In the genomic region with DNA sequence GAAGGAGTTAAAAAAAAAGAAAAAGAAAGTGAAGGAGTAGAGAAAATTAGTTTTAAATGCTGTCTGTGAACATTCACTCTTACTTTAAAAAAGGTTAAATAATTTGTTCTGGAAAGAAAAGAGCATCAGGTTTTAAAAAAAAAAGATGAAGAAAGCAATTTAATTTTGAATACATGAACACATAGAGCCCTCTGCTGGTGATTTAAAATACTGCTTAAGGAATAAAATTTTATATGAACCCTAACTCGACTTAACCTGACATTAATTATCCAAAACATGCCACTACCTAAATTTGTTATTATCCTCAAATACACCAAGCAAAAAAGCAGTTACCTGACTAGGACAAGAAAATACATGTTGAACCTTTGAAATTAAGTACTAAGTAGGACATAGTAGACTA, we compare ENCODE assay signal across 10 mouse cellular contexts. TPM values are rescaled to one million over a fixed set of nuclear protein-coding genes. Genes with fewer than 3 reads are reported as not detected.
DNase-seq lines count a peak whose midpoint lies in the region; ATAC-seq and TF ChIP-seq lines count a peak whose summit lies in the region.
"Had no signal": no experiment of that assay in that cellular context is flagged by ENCODE, and none has a peak within 500 bp of the region (broad histone marks: within the 10 kb centered on the region; RNA-seq: fewer than 3 reads in every experiment).

No protein-coding gene starts in this region.

- H3K36me3 ChIP-seq in kidney, postnatal 0 days (ENCODE audit: insufficient read depth, low read length) = peaks cover 39% of the 10 kb centered on the region
- peaks cover 69% of the 10 kb centered on the region for H3K36me3 ChIP-seq in embryonic facial prominence, embryonic 14.5 days (ENCODE audit: control insufficient read depth, insufficient read depth, low read length)

- H3K4me3 ChIP-seq in kidney, postnatal 0 days (replicated peaks; ENCODE audit: low read depth, low read length) = no peak overlapping the region
- H3K4me3 ChIP-seq in embryonic facial prominence, embryonic 14.5 days (ENCODE audit: low read depth, low read length) = no peak overlapping the region
- H3K4me3 ChIP-seq: intestine, embryonic 15.5 days; limb, embryonic 12.5 days had no signal

- no peaks in the 10 kb centered on the region for H3K9me3 ChIP-seq in kidney, postnatal 0 days (replicated peaks; ENCODE audit: low read length)
- H3K9me3 ChIP-seq in embryonic facial prominence, embryonic 14.5 days (ENCODE audit: control insufficient read depth, low read length) = no peaks in the 10 kb centered on the region
- H3K9me3 ChIP-seq: intestine, embryonic 15.5 days; limb, embryonic 12.5 days had no signal

- no peak overlapping the region for H3K27ac ChIP-seq in kidney, postnatal 0 days
- no peak overlapping the region for H3K27ac ChIP-seq in embryonic facial prominence, embryonic 14.5 days (replicated peaks; ENCODE audit: low read depth, low read length)
- H3K27ac ChIP-seq: intestine, embryonic 15.5 days; limb, embryonic 12.5 days had no signal

- DNase-seq in kidney, postnatal 0 days (ENCODE audit: low spot score) = peak; percentile 74
- no peak for DNase-seq in kidney, adult 8-10 months
- DNase-seq in A20 (ENCODE audit: low read depth, low spot score) = peak; percentile 39
- peak; percentile 54 for DNase-seq in embryonic facial prominence, embryonic 14.5 days (ENCODE audit: low spot score)
- DNase-seq in adrenal gland, adult 2 months = no peak
- DNase-seq in urinary bladder, postnatal 36 days (ENCODE audit: low spot score in 2 of 2) = no peak
- DNase-seq: gastrocnemius, postnatal 14 days had no signal

- WGBS in kidney, postnatal 0 days = 12% methylated on average over 1 of the region's 1 CpGs
- WGBS in embryonic facial prominence, embryonic 14.5 days = 31% methylated on average over 1 of the region's 1 CpGs

- H3K27me3 ChIP-seq in kidney, postnatal 0 days (ENCODE audit: insufficient read depth, low read length) = no peaks in the 10 kb centered on the region
- no peaks in the 10 kb centered on the region for H3K27me3 ChIP-seq in embryonic facial prominence, embryonic 14.5 days (replicated peaks; ENCODE audit: control insufficient read depth, insufficient read depth, low read length)
- H3K27me3 ChIP-seq: intestine, embryonic 15.5 days; limb, embryonic 12.5 days had no signal

- no peak for ATAC-seq in kidney, postnatal 0 days (replicated peaks; ENCODE audit: low FRiP score, low read depth)
- ATAC-seq in CD4-positive, CD25-positive, alpha-beta regulatory T cell, adult 4 months = peak; percentile 38
- no peak for ATAC-seq in embryonic facial prominence, embryonic 14.5 days (ENCODE audit: low read depth)
- ATAC-seq: intestine, embryonic 15.5 days had no signal

- TF ChIP-seq CTCF in kidney, postnatal 0 days (IDR thresholded peaks at IDR 0.05; ENCODE audit: low read depth) = peak; percentile 77

- no peak overlapping the region for H3K4me2 ChIP-seq in kidney, postnatal 0 days (ENCODE audit: low read length)
- H3K4me2 ChIP-seq in embryonic facial prominence, embryonic 14.5 days (ENCODE audit: low read depth, low read length) = no peak overlapping the region
- H3K4me2 ChIP-seq: intestine, embryonic 15.5 days; limb, embryonic 12.5 days had no signal

- H3K9ac ChIP-seq in kidney, postnatal 0 days (ENCODE audit: low read depth, low read length) = no peak overlapping the region
- no peak overlapping the region for H3K9ac ChIP-seq in embryonic facial prominence, embryonic 14.5 days (ENCODE audit: low read depth, low read length)
- H3K9ac ChIP-seq: intestine, embryonic 15.5 days; limb, embryonic 12.5 days had no signal

- H3K4me1 ChIP-seq in kidney, postnatal 0 days (replicated peaks; ENCODE audit: insufficient read depth, low read length) = no peaks in the 10 kb centered on the region
- no peaks in the 10 kb centered on the region for H3K4me1 ChIP-seq in embryonic facial prominence, embryonic 14.5 days (ENCODE audit: control insufficient read depth, insufficient read depth, low read length)
- H3K4me1 ChIP-seq: intestine, embryonic 15.5 days; limb, embryonic 12.5 days had no signal

RNA-seq across cellular contexts. Expression of gene Slc30a7, which starts 28.2 kb away (rescaled TPM):
- 23.2 and 29.0 TPM in 2 replicates for polyA plus RNA-seq in kidney, postnatal 0 days (2015; fragmentation: Nextera tagmentation; extraction: Ambion mirVana)
- 10 to 100 TPM; 40.5 to 61.6 TPM for polyA plus RNA-seq in CD4-positive, CD25-positive, alpha-beta regulatory T cell, adult 4 months (2017; shearing (Covaris generic))
- polyA plus RNA-seq in embryonic facial prominence, embryonic 14.5 days (2014; fragmentation: Nextera tagmentation; extraction: Ambion mirVana) = 34.3 and 40.7 TPM in 2 replicates
- 10 to 100 TPM; 26.8 to 34.5 TPM for total RNA-seq in adrenal gland, adult 2 months (2021)
- polyA plus RNA-seq in adrenal gland, adult 2 months (2012; rRNA removed) = 5.9 and 7.3 TPM in 2 replicates

RNA-seq across cellular contexts. Expression of gene Extl2, which starts 28.3 kb away (rescaled TPM):
- polyA plus RNA-seq in kidney, postnatal 0 days (2015; fragmentation: Nextera tagmentation; extraction: Ambion mirVana) = 25.0 and 25.6 TPM in 2 replicates
- polyA plus RNA-seq in CD4-positive, CD25-positive, alpha-beta regulatory T cell, adult 4 months (2017; shearing (Covaris generic)) = 10 to 100 TPM in 1 of 2 experiments, 1 to 10 TPM in 1; 7.0 to 10.6 TPM
- 23.8 and 27.1 TPM in 2 replicates for polyA plus RNA-seq in embryonic facial prominence, embryonic 14.5 days (2014; fragmentation: Nextera tagmentation; extraction: Ambion mirVana)
- 10 to 100 TPM; 16.3 to 22.7 TPM for total RNA-seq in adrenal gland, adult 2 months (2021)
- polyA plus RNA-seq in adrenal gland, adult 2 months (2012; rRNA removed) = 34.7 and 37.9 TPM in 2 replicates

Comparison
In these comparisons a context has a peak if more than half of its experiments do, and no peak if none do; other contexts are left out.
1. DNase-seq: peak in kidney, postnatal 0 days (single experiment), A20 (single experiment) and embryonic facial prominence, embryonic 14.5 days (single experiment); none in kidney, adult 8-10 months (0 of 2), adrenal gland, adult 2 months (single experiment) and urinary bladder, postnatal 36 days (0 of 2).